Mouse (Mus musculus): Measurements from ENCODE around the gene Lcmt1.

The Lcmt1 gene

GRCm38 (mm10) chr7:123360185-123360584, 9.4 kb upstream of the Lcmt1 start:
- DNase-seq (ENCODE audit: low spot score in 2 of 2) = no peak

- DNase-seq (ENCODE audit: low spot score in 2 of 2) = no peak
These were observed 8.2 kb upstream of the Lcmt1 start for GRCm38 (mm10) chr7:123361229-123361980.

- DNase-seq (ENCODE audit: low spot score in 2 of 2) = no peak
These were observed 6.8 kb upstream of the Lcmt1 start for GRCm38 (mm10) chr7:123362806-123363205.

- peak; percentile 55 to 57 for DNase-seq (ENCODE audit: low spot score in 2 of 2)
These were observed 5.6 kb upstream of the Lcmt1 start for GRCm38 (mm10) chr7:123363971-123364370.

GRCm38 (mm10) chr7:123365876-123366741, 3.5 kb upstream of the Lcmt1 start:
- DNase-seq (ENCODE audit: low spot score in 2 of 2) = no peak

- no peak for DNase-seq (ENCODE audit: low spot score in 2 of 2)
These were observed 2.8 kb upstream of the Lcmt1 start for GRCm38 (mm10) chr7:123366806-123367205.

GRCm38 (mm10) chr7:123367218-123368150, 2.1 kb upstream of the Lcmt1 start:
- peak in 1 of 2 experiments; percentile 49 for DNase-seq (ENCODE audit: low spot score in 2 of 2)

GRCm38 (mm10) chr7:123368187-123368586, 1.4 kb upstream of the Lcmt1 start:
- no peak for DNase-seq (ENCODE audit: low spot score in 2 of 2)

GRCm38 (mm10) chr7:123368778-123369746, 522 bp upstream of the Lcmt1 start:
- DNase-seq (ENCODE audit: low spot score in 2 of 2) = no peak

GRCm38 (mm10) chr7:123370700-123371099, 1.1 kb downstream of the Lcmt1 start:
- DNase-seq (ENCODE audit: low spot score in 2 of 2) = no peak

- DNase-seq (ENCODE audit: low spot score in 2 of 2) = no peak
These were observed 1.9 kb downstream of the Lcmt1 start for GRCm38 (mm10) chr7:123371501-123371900.

GRCm38 (mm10) chr7:123377443-123378400, 8.1 kb downstream of the Lcmt1 start:
- peak; percentile 94 to 97 for DNase-seq (ENCODE audit: low spot score in 2 of 2)

- DNase-seq (ENCODE audit: low spot score in 2 of 2) = no peak
These were observed 16.3 kb downstream of the Lcmt1 start for GRCm38 (mm10) chr7:123385693-123386407.

- DNase-seq (ENCODE audit: low spot score in 2 of 2) = no peak
These were observed 20.2 kb downstream of the Lcmt1 start for GRCm38 (mm10) chr7:123389686-123390280.

- no peak for DNase-seq (ENCODE audit: low spot score in 2 of 2)
These were observed 24.7 kb downstream of the Lcmt1 start for GRCm38 (mm10) chr7:123394271-123394670.

GRCm38 (mm10) chr7:123396900-123397299, 27.3 kb downstream of the Lcmt1 start:
- no peak for DNase-seq (ENCODE audit: low spot score in 2 of 2)

- DNase-seq (ENCODE audit: low spot score in 2 of 2) = no peak
These were observed 27.8 kb downstream of the Lcmt1 start for GRCm38 (mm10) chr7:123397369-123397768.

GRCm38 (mm10) chr7:123397931-123398330, 28.3 kb downstream of the Lcmt1 start:
- DNase-seq (ENCODE audit: low spot score in 2 of 2) = no peak

Measured in left cerebral cortex, adult 9 months (tissue).